Mouse (Mus musculus): ENCODE measurements around the gene Scn3a. TPM values are rescaled to one million over a fixed set of nuclear protein-coding genes. Genes with fewer than 3 reads are reported as not detected.

Gene Scn3a
- polyA plus RNA-seq, 1 experiment: 0.21 TPM

- Histone ChIP-seq H3K4me1 (ENCODE audit: control insufficient read depth, insufficient read depth, low read length) (no peaks in the 10 kb centered on the region), H3K4me3 (ENCODE audit: control insufficient read depth, low read depth, low read length) (no peak overlapping the region), H3K36me3 (ENCODE audit: control insufficient read depth, insufficient read depth, low read length) (no peaks in the 10 kb centered on the region), H3K27me3 (ENCODE audit: control insufficient read depth, insufficient read depth, low read length) (no peaks in the 10 kb centered on the region), H3K27ac (ENCODE audit: control insufficient read depth, insufficient read depth, low read depth, low read length) (no peak overlapping the region)
- TF ChIP-seq CTCF (IDR thresholded peaks at IDR 0.05; ENCODE audit: control insufficient read depth, insufficient read depth, insufficient replicate concordance, low read depth, low read length): no peak
- no peak for TF ChIP-seq POLR2A (IDR thresholded peaks at IDR 0.05; ENCODE audit: control insufficient read depth, low read depth, low read length)
Observed at GRCm38 (mm10) chr2:65554662-65555061, 12.8 kb downstream of the Scn3a start.

GRCm38 (mm10) chr2:65553473-65553872, 14.0 kb downstream of the Scn3a start:
- Histone ChIP-seq H3K27me3 (ENCODE audit: control insufficient read depth, insufficient read depth, low read length) (no peaks in the 10 kb centered on the region), H3K4me1 (ENCODE audit: control insufficient read depth, insufficient read depth, low read length) (no peaks in the 10 kb centered on the region), H3K36me3 (ENCODE audit: control insufficient read depth, insufficient read depth, low read length) (no peaks in the 10 kb centered on the region), H3K4me3 (ENCODE audit: control insufficient read depth, low read depth, low read length) (no peak overlapping the region), H3K27ac (ENCODE audit: control insufficient read depth, insufficient read depth, low read depth, low read length) (no peak overlapping the region)
- TF ChIP-seq CTCF (IDR thresholded peaks at IDR 0.05; ENCODE audit: control insufficient read depth, insufficient read depth, insufficient replicate concordance, low read depth, low read length): no peak
- no peak for TF ChIP-seq POLR2A (IDR thresholded peaks at IDR 0.05; ENCODE audit: control insufficient read depth, low read depth, low read length)

- Histone ChIP-seq H3K27ac (ENCODE audit: control insufficient read depth, insufficient read depth, low read depth, low read length) (no peak overlapping the region), H3K36me3 (ENCODE audit: control insufficient read depth, insufficient read depth, low read length) (no peaks in the 10 kb centered on the region), H3K4me1 (ENCODE audit: control insufficient read depth, insufficient read depth, low read length) (no peaks in the 10 kb centered on the region), H3K27me3 (ENCODE audit: control insufficient read depth, insufficient read depth, low read length) (no peaks in the 10 kb centered on the region), H3K4me3 (ENCODE audit: control insufficient read depth, low read depth, low read length) (no peak overlapping the region)
- TF ChIP-seq POLR2A (IDR thresholded peaks at IDR 0.05; ENCODE audit: control insufficient read depth, low read depth, low read length) (no peak), CTCF (IDR thresholded peaks at IDR 0.05; ENCODE audit: control insufficient read depth, insufficient read depth, insufficient replicate concordance, low read depth, low read length) (no peak)
Observed at GRCm38 (mm10) chr2:65552727-65553126, 14.7 kb downstream of the Scn3a start.

- H3K4me1 ChIP-seq (ENCODE audit: control insufficient read depth, insufficient read depth, low read length): no peaks in the 10 kb centered on the region
- no peak overlapping the region for H3K27ac ChIP-seq (ENCODE audit: control insufficient read depth, insufficient read depth, low read depth, low read length)
- no peaks in the 10 kb centered on the region for H3K27me3 ChIP-seq (ENCODE audit: control insufficient read depth, insufficient read depth, low read length)
- no peak for TF ChIP-seq POLR2A (IDR thresholded peaks at IDR 0.05; ENCODE audit: control insufficient read depth, low read depth, low read length)
- no peak for TF ChIP-seq CTCF (IDR thresholded peaks at IDR 0.05; ENCODE audit: control insufficient read depth, insufficient read depth, insufficient replicate concordance, low read depth, low read length)
- no peaks in the 10 kb centered on the region for H3K36me3 ChIP-seq (ENCODE audit: control insufficient read depth, insufficient read depth, low read length)
- no peak overlapping the region for H3K4me3 ChIP-seq (ENCODE audit: control insufficient read depth, low read depth, low read length)
Observed at GRCm38 (mm10) chr2:65552222-65552621, 15.2 kb downstream of the Scn3a start.

- Histone ChIP-seq H3K27ac (ENCODE audit: control insufficient read depth, insufficient read depth, low read depth, low read length) (no peak overlapping the region), H3K27me3 (ENCODE audit: control insufficient read depth, insufficient read depth, low read length) (no peaks in the 10 kb centered on the region)
Observed at GRCm38 (mm10) chr2:65551736-65552135, 15.7 kb downstream of the Scn3a start.

DNA sequence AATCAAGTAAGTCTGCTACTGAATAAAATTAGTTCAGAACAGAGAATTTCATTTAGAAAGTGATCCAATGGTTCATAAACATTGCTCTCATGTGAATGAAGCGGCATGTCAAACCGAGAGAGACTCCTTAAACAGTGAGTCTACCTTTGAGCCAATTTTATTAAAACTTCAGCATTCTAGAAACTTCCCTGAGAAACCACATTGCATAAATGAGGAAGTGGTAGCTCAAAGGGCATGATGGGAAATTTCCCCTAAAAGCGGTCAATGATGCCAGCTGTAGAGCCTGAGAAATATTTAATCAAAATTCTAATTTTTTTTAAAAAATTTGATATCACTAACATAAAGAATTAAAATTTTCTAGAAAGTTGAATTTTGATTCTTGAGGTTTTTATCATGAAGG, 16.9 kb downstream of the Scn3a start:
- H3K27me3 ChIP-seq (ENCODE audit: control insufficient read depth, insufficient read depth, low read length): no peaks in the 10 kb centered on the region

More at GRCm38 (mm10) chr2:65551736-65552135, 15.7 kb downstream of the Scn3a start:
- Histone ChIP-seq H3K36me3 (ENCODE audit: control insufficient read depth, insufficient read depth, low read length) (no peaks in the 10 kb centered on the region), H3K4me1 (ENCODE audit: control insufficient read depth, insufficient read depth, low read length) (no peaks in the 10 kb centered on the region), H3K4me3 (ENCODE audit: control insufficient read depth, low read depth, low read length) (no peak overlapping the region)
- TF ChIP-seq POLR2A (IDR thresholded peaks at IDR 0.05; ENCODE audit: control insufficient read depth, low read depth, low read length) (no peak), CTCF (IDR thresholded peaks at IDR 0.05; ENCODE audit: control insufficient read depth, insufficient read depth, insufficient replicate concordance, low read depth, low read length) (no peak)

GRCm38 (mm10) chr2:65548665-65549064, 18.8 kb downstream of the Scn3a start:
- Histone ChIP-seq H3K36me3 (ENCODE audit: control insufficient read depth, insufficient read depth, low read length) (no peaks in the 10 kb centered on the region), H3K27ac (ENCODE audit: control insufficient read depth, insufficient read depth, low read depth, low read length) (no peak overlapping the region), H3K27me3 (ENCODE audit: control insufficient read depth, insufficient read depth, low read length) (no peaks in the 10 kb centered on the region), H3K4me3 (ENCODE audit: control insufficient read depth, low read depth, low read length) (no peak overlapping the region), H3K4me1 (ENCODE audit: control insufficient read depth, insufficient read depth, low read length) (no peaks in the 10 kb centered on the region)
- TF ChIP-seq CTCF (IDR thresholded peaks at IDR 0.05; ENCODE audit: control insufficient read depth, insufficient read depth, insufficient replicate concordance, low read depth, low read length) (no peak), POLR2A (IDR thresholded peaks at IDR 0.05; ENCODE audit: control insufficient read depth, low read depth, low read length) (no peak)

More for the DNA sequence above, 16.9 kb downstream of the Scn3a start:
- no peak for TF ChIP-seq POLR2A (IDR thresholded peaks at IDR 0.05; ENCODE audit: control insufficient read depth, low read depth, low read length)
- TF ChIP-seq CTCF (IDR thresholded peaks at IDR 0.05; ENCODE audit: control insufficient read depth, insufficient read depth, insufficient replicate concordance, low read depth, low read length): no peak
- Histone ChIP-seq H3K36me3 (ENCODE audit: control insufficient read depth, insufficient read depth, low read length) (no peaks in the 10 kb centered on the region), H3K27ac (ENCODE audit: control insufficient read depth, insufficient read depth, low read depth, low read length) (no peak overlapping the region), H3K4me3 (ENCODE audit: control insufficient read depth, low read depth, low read length) (no peak overlapping the region), H3K4me1 (ENCODE audit: control insufficient read depth, insufficient read depth, low read length) (no peaks in the 10 kb centered on the region)

DNA sequence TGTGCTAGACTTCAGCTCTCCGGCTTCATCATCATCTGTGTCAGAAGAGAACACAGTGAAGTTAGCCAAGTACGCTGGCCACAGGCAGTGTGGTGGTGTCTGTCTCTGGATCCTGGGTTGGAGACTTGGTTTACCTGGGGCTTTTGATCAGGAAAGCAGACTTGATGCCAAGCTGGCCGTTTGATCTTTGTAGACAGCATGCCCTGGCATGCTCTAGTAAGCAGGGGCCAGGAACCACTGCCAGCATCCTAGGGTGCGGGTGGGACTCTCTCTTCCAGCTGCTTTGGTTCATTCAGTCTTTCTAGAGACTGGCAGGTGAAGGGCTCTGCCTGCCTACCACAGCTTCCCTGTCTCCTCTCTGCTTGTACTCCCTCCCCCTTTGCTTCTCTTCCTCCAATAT, 20.1 kb downstream of the Scn3a start:
- no peaks in the 10 kb centered on the region for H3K36me3 ChIP-seq (ENCODE audit: control insufficient read depth, insufficient read depth, low read length)
- no peak overlapping the region for H3K4me3 ChIP-seq (ENCODE audit: control insufficient read depth, low read depth, low read length)
- TF ChIP-seq CTCF (IDR thresholded peaks at IDR 0.05; ENCODE audit: control insufficient read depth, insufficient read depth, insufficient replicate concordance, low read depth, low read length) (no peak), POLR2A (IDR thresholded peaks at IDR 0.05; ENCODE audit: control insufficient read depth, low read depth, low read length) (no peak)
- H3K27ac ChIP-seq (ENCODE audit: control insufficient read depth, insufficient read depth, low read depth, low read length): no peak overlapping the region
- no peaks in the 10 kb centered on the region for H3K4me1 ChIP-seq (ENCODE audit: control insufficient read depth, insufficient read depth, low read length)
- H3K27me3 ChIP-seq (ENCODE audit: control insufficient read depth, insufficient read depth, low read length): no peaks in the 10 kb centered on the region

Data from testis, adult 2 months (tissue).